Mouse (Mus musculus) liver, embryonic 14.5 days (tissue): ENCODE measurements around the gene Tmem248. TPM values are rescaled to one million over a fixed set of nuclear protein-coding genes. Genes with fewer than 3 reads are reported as not detected.
A peak's percentile ranks its signal among the peaks of the same experiment; 100 is the strongest.

Experiments
- ATAC-seq: fragments of 200-750 bp; cut with Nextera tagmentation; 2 replicates; pipeline ENCODE4 v1.8.0; 2017; ENCODE audit warnings: moderate number of reproducible peaks, mild to moderate bottlenecking, moderate library complexity; ENCODE audit not compliant: insufficient read depth
- DNase-seq, 3 experiments: peaks; one replicate each; pipeline ENCODE4 v3.0.0-alpha.2; 2012 to 2013; ENCODE audit warnings: low read depth in 3 of 3, low spot score in 3 of 3
- H3K27ac ChIP-seq: fragments of 300-500 bp; sonication (generic); 2 replicates; pipeline ENCODE4 v1.5.1; 2014; ENCODE audit warnings: moderate library complexity, mild to moderate bottlenecking, control low read depth, inconsistent platforms
- H3K27me3 ChIP-seq: fragments of 300-500 bp; sonication (generic); 2 replicates; pipeline ENCODE4 v1.6.1; 2014; ENCODE audit warnings: mild to moderate bottlenecking, low read length, moderate library complexity; ENCODE audit not compliant: control insufficient read depth, insufficient read depth
- H3K36me3 ChIP-seq: fragments of 300-500 bp; sonication (generic); replicated peaks from 2 replicates; pipeline ENCODE4 v1.6.1; 2014; ENCODE audit warnings: low read depth; ENCODE audit not compliant: control insufficient read depth, insufficient read depth
- H3K4me1 ChIP-seq, 2 experiments: fragments of 200-500 bp in 1 of 2; fragments of 300-500 bp in 1 of 2; sonication (generic) in 1 of 2; replicated peaks; 2 replicates each; pipeline ENCODE4 v1.6.1; 2012 to 2014; ENCODE audit warnings: antibody characterized with exemption in 1 of 2, inconsistent platforms in 1 of 2, low read length in 1 of 2; ENCODE audit not compliant: control insufficient read depth in 2 of 2, insufficient read depth in 2 of 2
- H3K4me2 ChIP-seq: fragments of 300-500 bp; sonication (generic); 2 replicates; pipeline ENCODE4 v1.6.1; 2014; ENCODE audit warnings: low read depth, mild to moderate bottlenecking, control low read depth, moderate library complexity
- H3K4me3 ChIP-seq, 2 experiments: fragments of 200-500 bp in 1 of 2; fragments of 300-500 bp in 1 of 2; sonication (generic) in 1 of 2; 2 replicates each; pipeline ENCODE4 v1.5.1; 2012 to 2014; ENCODE audit warnings: low read depth in 2 of 2, low read length in 2 of 2, mild to moderate bottlenecking in 2 of 2, control low read depth in 1 of 2, inconsistent platforms in 1 of 2, moderate library complexity in 1 of 2; ENCODE audit not compliant: insufficient read depth in 1 of 2
- H3K9ac ChIP-seq: fragments of 300-500 bp; sonication (generic); replicated peaks from 2 replicates; pipeline ENCODE4 v1.6.1; 2014; ENCODE audit warnings: mild to moderate bottlenecking, control low read depth, moderate library complexity
- H3K9me3 ChIP-seq: fragments of 300-500 bp; sonication (generic); 2 replicates; pipeline ENCODE4 v1.6.1; 2016; ENCODE audit warnings: low read length, mixed read lengths; ENCODE audit not compliant: control insufficient read depth
- CTCF ChIP-seq: IDR thresholded peaks from 2 replicates; pipeline ENCODE4 v1.5.1; 2016; ENCODE audit warnings: antibody characterized with exemption, low read depth, control low read depth
- EP300 ChIP-seq: IDR thresholded peaks from 2 replicates; pipeline ENCODE4 v1.6.1; 2016; ENCODE audit warnings: antibody characterized with exemption, low read depth
- WGBS: fragments of 180-500 bp; shearing (Covaris S2); extraction: QIAGEN DNeasy Blood & Tissue Kit; methylation state at CpG from one replicate; pipeline ENCODE4 v1.1.7; 2014; ENCODE audit not compliant: insufficient replicate concordance; 5-methylcytosine and 5-hydroxymethylcytosine counted together
- polyA plus RNA-seq, 2 experiments: library from polyadenylated mRNA; depleted of rRNA in 1 of 2; stranded (reverse) in 1 of 2; unstranded in 1 of 2; fragments of >200 nt; fragmentation: Nextera tagmentation in 1 of 2; extraction: Ambion mirVana in 1 of 2; gene quantifications; 2 replicates each; pipeline versions ENCODE4 v1.2.1 to v1.2.3; 2012 to 2014

Tmem248 gene
- polyA plus RNA-seq, 2 experiments, result 14.1 to 25.4 TPM

DNA sequence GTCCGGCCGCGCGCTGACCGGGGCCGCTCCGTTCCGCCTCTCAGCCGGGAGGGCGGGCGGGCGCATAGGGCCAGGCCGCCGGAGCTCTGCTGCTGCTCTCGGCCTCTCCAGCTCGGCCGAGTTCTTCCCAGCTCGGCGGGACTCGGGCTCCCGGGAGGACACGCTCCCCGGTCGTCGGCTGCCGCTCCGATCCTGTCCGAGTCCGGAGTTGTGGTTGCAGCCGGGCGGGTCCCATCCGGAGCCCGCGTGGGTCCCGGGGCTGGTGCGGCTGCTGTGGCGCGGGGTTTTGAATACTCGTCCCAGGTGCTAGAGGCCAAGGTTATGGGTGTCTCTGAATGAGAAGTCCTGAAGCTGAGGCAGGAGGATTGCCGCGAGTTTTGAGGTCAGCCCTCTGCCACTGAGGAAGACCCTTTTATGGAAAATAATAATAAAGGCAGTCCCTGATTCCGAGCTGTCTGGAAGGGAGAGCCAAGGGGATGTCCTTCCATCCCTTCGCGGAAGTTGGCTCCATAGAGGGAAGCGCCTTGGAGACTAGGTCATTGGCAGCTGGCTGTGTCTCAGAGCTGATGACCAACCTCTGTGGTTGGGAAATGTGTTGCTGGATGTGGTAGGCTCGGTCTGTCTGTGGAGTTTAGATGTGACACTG, 44.8 kb upstream of the Tmem248 start:
- Histone ChIP-seq H3K9ac (peak overlapping the region; percentile 92), H3K4me2 (peak overlapping the region; percentile 90), H3K27ac (peak overlapping the region; percentile 98), H3K4me3 (peak overlapping the region; percentile 86 to 99), H3K27me3 (no peaks in the 10 kb centered on the region), H3K36me3 (no peaks in the 10 kb centered on the region), H3K9me3 (no peaks in the 10 kb centered on the region), H3K4me1 (peaks cover 38 to 41% of the 10 kb centered on the region in 2 experiments)
- TF ChIP-seq CTCF (no peak), EP300 (no peak)
- DNase-seq (peak in 2 of 3 experiments; percentile 36 to 44), ATAC-seq (no peak; the same call in 1 of the 2 replicates)
- WGBS, result under 1% methylated on average over 39 of the region's 46 CpGs

DNA sequence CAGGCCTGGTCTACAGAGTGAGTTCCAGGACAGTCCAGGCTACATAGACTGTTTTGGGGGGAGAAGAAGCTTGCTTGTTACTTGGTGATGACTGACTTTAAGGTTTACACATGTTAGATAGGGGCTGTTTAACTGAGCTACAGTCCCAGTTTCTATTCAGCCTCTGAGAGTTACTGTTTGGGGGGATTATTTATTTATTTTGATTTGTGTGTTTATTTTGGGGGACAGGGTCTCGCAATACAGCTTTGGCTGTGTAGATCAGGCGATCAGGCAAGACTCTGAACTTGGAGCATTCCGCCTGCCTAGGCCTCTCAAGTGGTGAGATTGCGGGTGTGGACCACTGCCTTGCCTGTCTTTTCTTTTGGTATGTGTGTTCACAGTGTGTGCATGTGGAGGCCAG, 43.9 kb upstream of the Tmem248 start:
- H3K27ac ChIP-seq, result peak overlapping the region; percentile 98
- no peaks in the 10 kb centered on the region for H3K9me3 ChIP-seq
- H3K36me3 ChIP-seq, result no peaks in the 10 kb centered on the region
- WGBS, result 41% methylated on average over 4 of the region's 4 CpGs
- H3K4me1 ChIP-seq, result peaks cover 38 to 41% of the 10 kb centered on the region in 2 experiments
- H3K4me3 ChIP-seq, result peak overlapping the region; percentile 86 to 99
- no peak for DNase-seq
- peak overlapping the region; percentile 92 for H3K9ac ChIP-seq
- H3K4me2 ChIP-seq, result peak overlapping the region; percentile 90
- no peaks in the 10 kb centered on the region for H3K27me3 ChIP-seq
- ATAC-seq, result no peak
- TF ChIP-seq EP300, result no peak
- TF ChIP-seq CTCF, result no peak

DNA sequence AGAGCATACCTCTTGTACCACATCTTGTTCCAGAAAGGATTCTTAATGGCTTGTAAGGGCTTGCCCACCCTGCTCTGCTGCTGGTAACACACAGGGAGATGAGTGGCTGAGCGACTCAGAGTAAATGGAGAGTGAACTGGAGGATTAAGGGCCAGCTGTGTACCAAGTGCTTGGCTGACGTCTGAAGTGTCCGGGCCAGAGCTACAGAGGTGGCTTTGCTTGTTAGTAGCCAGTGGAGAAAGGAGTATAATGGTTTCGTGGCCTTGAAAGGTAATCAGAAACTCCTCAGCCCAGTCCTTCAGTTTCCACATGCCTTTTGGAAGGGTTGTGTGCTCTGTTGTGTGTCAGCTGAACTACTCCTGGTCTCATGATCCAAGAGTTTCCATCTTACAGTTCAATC, 39.0 kb upstream of the Tmem248 start:
- H3K4me1 ChIP-seq, result peaks cover 23 to 27% of the 10 kb centered on the region in 2 experiments
- H3K4me2 ChIP-seq, result no peak overlapping the region
- no peak overlapping the region for H3K9ac ChIP-seq
- H3K27ac ChIP-seq, result no peak overlapping the region
- no peak for ATAC-seq
- WGBS, result 78% methylated on average over 4 of the region's 4 CpGs
- no peaks in the 10 kb centered on the region for H3K27me3 ChIP-seq
- H3K4me3 ChIP-seq, result no peak overlapping the region
- no peaks in the 10 kb centered on the region for H3K36me3 ChIP-seq
- TF ChIP-seq CTCF (no peak), EP300 (no peak)
- no peak for DNase-seq
- no peaks in the 10 kb centered on the region for H3K9me3 ChIP-seq

DNA sequence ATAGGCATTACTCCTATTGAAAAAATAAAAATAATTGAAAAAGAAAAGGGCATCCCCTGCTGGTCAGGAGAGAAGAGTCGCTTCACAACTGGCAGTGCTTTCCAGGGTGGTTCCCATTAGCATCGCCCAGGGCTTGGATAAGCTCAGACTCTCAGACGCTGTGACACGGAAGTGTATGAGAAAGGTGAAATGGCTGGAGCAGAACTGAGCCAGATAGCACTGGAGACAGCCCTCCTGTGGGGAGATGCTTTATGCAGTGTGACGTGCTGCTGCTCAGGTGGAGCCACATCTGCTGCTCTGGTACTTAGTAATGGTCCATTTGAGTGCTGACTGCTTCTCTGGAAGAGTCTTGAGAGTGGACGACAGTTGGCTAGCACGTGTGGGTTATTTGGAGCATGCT, 36.5 kb upstream of the Tmem248 start:
- DNase-seq, result no peak
- TF ChIP-seq EP300, result no peak
- TF ChIP-seq CTCF, result peak; percentile 47
- WGBS, result 77% methylated on average over 7 of the region's 7 CpGs
- peaks cover 19 to 27% of the 10 kb centered on the region in 2 experiments for H3K4me1 ChIP-seq
- no peak overlapping the region for H3K4me3 ChIP-seq
- no peaks in the 10 kb centered on the region; the same call in 1 of the 2 replicates for H3K36me3 ChIP-seq
- H3K4me2 ChIP-seq, result no peak overlapping the region
- ATAC-seq, result no peak
- no peak overlapping the region for H3K27ac ChIP-seq
- no peaks in the 10 kb centered on the region for H3K9me3 ChIP-seq
- no peaks in the 10 kb centered on the region for H3K27me3 ChIP-seq
- no peak overlapping the region for H3K9ac ChIP-seq

DNA sequence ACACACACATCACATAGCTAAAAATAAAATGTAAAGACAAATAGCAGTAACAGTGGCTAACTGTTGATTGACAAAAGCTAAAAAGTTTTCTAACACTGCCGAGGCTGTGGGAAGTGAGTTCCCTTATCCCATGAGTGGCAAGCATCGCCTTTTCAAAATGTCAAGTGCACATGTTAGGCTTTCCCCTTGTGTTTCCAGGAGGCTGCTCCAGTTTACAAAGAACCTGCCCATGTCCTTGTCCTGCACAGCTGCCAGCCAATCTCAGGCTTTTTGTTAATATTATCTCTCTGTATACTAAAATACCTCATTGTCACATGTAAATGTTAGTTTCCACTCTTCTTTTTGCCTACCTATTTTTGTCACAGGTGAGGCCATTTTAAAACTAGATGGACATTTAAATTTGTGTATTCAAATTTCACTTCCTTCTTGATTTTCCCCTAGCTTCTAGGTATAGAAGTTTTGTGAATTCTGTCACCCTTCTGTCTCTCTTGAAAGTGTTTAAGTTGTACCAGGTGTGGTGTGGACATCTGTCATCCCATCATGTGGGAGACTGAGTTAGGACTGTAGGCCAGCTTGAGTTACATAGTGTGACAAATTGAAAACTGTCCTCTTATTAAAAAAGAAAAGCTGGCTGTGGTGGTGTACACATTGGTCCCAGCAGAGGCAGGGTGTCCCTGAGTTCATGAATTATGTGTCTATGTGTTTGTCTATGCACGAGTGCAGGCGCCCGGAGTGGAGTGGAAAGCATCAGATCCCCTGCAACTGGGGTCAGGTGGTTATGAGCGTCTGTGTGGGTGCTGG, 34.9 kb upstream of the Tmem248 start:
- Histone ChIP-seq H3K36me3 (no peaks in the 10 kb centered on the region; the same call in 1 of the 2 replicates), H3K4me2 (no peak overlapping the region), H3K9me3 (no peaks in the 10 kb centered on the region), H3K27me3 (no peaks in the 10 kb centered on the region), H3K27ac (no peak overlapping the region), H3K9ac (no peak overlapping the region), H3K4me3 (no peak overlapping the region), H3K4me1 (peaks cover 23 to 35% of the 10 kb centered on the region in 2 experiments)
- TF ChIP-seq CTCF (no peak), EP300 (no peak)
- ATAC-seq (no peak), DNase-seq (no peak)
- 81% methylated on average over 6 of the region's 6 CpGs for WGBS
